Mouse (Mus musculus): ENCODE data around the gene Cish. TPM values are rescaled to one million over a fixed set of nuclear protein-coding genes. Genes with fewer than 3 reads are reported as not detected.

Cish gene
- total and polyA plus RNA-seq, 3 experiments = 10.0 to 24.5 TPM; not detected in 1

DNA sequence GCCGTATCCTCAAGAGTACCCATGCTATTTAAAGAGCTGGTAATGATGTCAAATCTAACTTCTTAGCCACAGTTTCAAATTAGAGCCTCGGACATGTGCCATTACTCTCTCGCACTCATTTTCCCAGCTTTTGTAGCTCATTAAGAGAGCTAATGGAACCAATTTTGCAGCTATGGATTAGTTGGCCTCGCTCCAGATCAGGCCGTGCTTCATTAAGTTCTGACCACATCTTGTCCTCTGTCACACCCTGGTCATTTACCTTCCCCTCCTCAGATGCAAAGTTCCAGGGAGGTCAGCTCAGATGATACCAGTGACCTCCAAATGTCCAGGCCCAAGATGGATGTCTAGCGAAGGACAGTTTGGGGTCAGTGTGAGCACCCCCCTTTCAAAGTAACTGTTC is 21.1 kb upstream of the Cish start:
- Histone ChIP-seq H3K9ac (ENCODE audit: control insufficient read depth, low read depth, low read length, poor library complexity, severe bottlenecking) (no peak overlapping the region), H3K4me1 (ENCODE audit: control insufficient read depth in 1 of 2, insufficient read depth in 2 of 2, low read length in 2 of 2) (peaks cover 29 to 49% of the 10 kb centered on the region in 2 experiments), H3K27ac (ENCODE audit: control insufficient read depth, low read depth, low read length) (no peak overlapping the region), H3K27me3 (ENCODE audit: control insufficient read depth in 1 of 2, insufficient read depth in 2 of 2, low read length in 2 of 2) (no peaks in the 10 kb centered on the region), H3K36me3 (ENCODE audit: control insufficient read depth in 1 of 2, insufficient read depth in 2 of 2, low read length in 2 of 2) (peaks cover 0 to 38% of the 10 kb centered on the region in 2 experiments; a peak in 2 of 4 replicates), H3K79me2 (ENCODE audit: control insufficient read depth, insufficient read depth, low read length, poor library complexity) (no peaks in the 10 kb centered on the region), H3K4me3 (ENCODE audit: control insufficient read depth in 1 of 2, insufficient read depth in 1 of 2, low read depth in 2 of 2, low read length in 2 of 2) (no peak overlapping the region), H3K9me3 (replicated peaks; ENCODE audit: insufficient read depth, low read length) (no peaks in the 10 kb centered on the region)
- TF ChIP-seq ZKSCAN1 (IDR thresholded peaks at IDR 0.05; ENCODE audit: low read depth, low read length) = no peak
- TF ChIP-seq NRF1 (IDR thresholded peaks at IDR 0.05; ENCODE audit: insufficient read depth, low read depth, low read length, poor library complexity, severe bottlenecking) = no peak
- TF ChIP-seq RAD21 (IDR thresholded peaks at IDR 0.05; ENCODE audit: low read depth, low read length) = no peak
- no peak for TF ChIP-seq USF2 (IDR thresholded peaks at IDR 0.05; ENCODE audit: borderline replicate concordance in 1 of 2, insufficient read depth in 1 of 2, low read depth in 1 of 2, low read length in 2 of 2)
- no peak for TF ChIP-seq ZC3H11A (IDR thresholded peaks at IDR 0.05; ENCODE audit: low read depth, low read length)
- no peak for TF ChIP-seq MAZ (IDR thresholded peaks at IDR 0.05; ENCODE audit: low read depth, low read length)
- TF ChIP-seq BHLHE40 (IDR thresholded peaks at IDR 0.05; ENCODE audit: borderline replicate concordance, low read depth, low read length) = no peak
- TF ChIP-seq CTCF (IDR thresholded peaks at IDR 0.05 in 2 of 3, conservative IDR thresholded peaks at IDR 0.05 in 1 of 3; ENCODE audit: control insufficient read depth in 1 of 3, insufficient read depth in 1 of 3, low read depth in 2 of 3, low read length in 3 of 3, poor library complexity in 1 of 3, severe bottlenecking in 1 of 3) = no peak
- TF ChIP-seq MXI1 (IDR thresholded peaks at IDR 0.05; ENCODE audit: low read depth, low read length) = no peak
- DNase-seq (ENCODE audit: low read depth, low spot score) = no peak

DNA sequence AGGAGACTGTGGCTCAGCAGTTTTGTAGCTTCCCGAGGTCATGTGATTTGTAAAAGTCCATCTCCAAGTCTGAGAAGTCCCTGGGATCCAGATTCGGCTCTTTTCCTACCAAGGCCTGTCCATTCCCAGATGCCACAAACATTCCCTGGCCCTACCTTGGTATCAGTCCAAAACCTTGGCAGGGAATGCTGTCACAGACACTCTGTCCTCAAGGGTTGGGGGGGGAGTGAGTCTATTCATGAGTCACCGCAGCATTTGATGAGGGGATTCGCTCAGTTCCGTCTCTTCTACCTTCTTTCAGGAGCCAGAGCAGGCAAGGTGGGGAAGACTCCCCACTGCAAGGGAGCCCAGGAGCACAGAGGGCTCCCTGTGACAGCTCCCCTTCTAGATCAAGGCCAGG is 20.1 kb upstream of the Cish start:
- TF ChIP-seq E2F4 (IDR thresholded peaks at IDR 0.05; ENCODE audit: borderline replicate concordance, low read depth, low read length) = no peak
- TF ChIP-seq GATA1 (IDR thresholded peaks at IDR 0.05; ENCODE audit: low read depth, low read length) = no peak
- TF ChIP-seq CHD1 (IDR thresholded peaks at IDR 0.05; ENCODE audit: low read depth, low read length) = no peak
- TF ChIP-seq RCOR1 (IDR thresholded peaks at IDR 0.05; ENCODE audit: low read depth, low read length) = no peak
- no peak for TF ChIP-seq MEF2A (IDR thresholded peaks at IDR 0.05; ENCODE audit: extremely low read depth, insufficient replicate concordance, low read depth, low read length, poor library complexity, severe bottlenecking)
- no peak for TF ChIP-seq JUND (IDR thresholded peaks at IDR 0.05; ENCODE audit: low read depth, low read length)
- TF ChIP-seq POLR2A (IDR thresholded peaks at IDR 0.05; ENCODE audit: control insufficient read depth in 1 of 2, insufficient read depth in 1 of 2, low read depth in 1 of 2, low read length in 2 of 2, poor library complexity in 1 of 2) = no peak
- no peak for TF ChIP-seq UBTF (IDR thresholded peaks at IDR 0.05; ENCODE audit: borderline replicate concordance, insufficient read depth, low read depth, low read length)
- no peak for TF ChIP-seq ZMIZ1 (IDR thresholded peaks at IDR 0.05; ENCODE audit: low read depth, low read length)
- no peak for TF ChIP-seq EP300 (IDR thresholded peaks at IDR 0.05; ENCODE audit: low read depth in 1 of 2, low read length in 2 of 2)
- TF ChIP-seq MYC (IDR thresholded peaks at IDR 0.05; ENCODE audit: low read depth, low read length) = no peak
- no peak for TF ChIP-seq NRF1 (IDR thresholded peaks at IDR 0.05; ENCODE audit: insufficient read depth, low read depth, low read length, poor library complexity, severe bottlenecking)
- no peak for TF ChIP-seq BHLHE40 (IDR thresholded peaks at IDR 0.05; ENCODE audit: borderline replicate concordance, low read depth, low read length)
- TF ChIP-seq KAT2A (conservative IDR thresholded peaks at IDR 0.05; ENCODE audit: low read depth, low read length) = no peak
- no peak for TF ChIP-seq HCFC1 (IDR thresholded peaks at IDR 0.05; ENCODE audit: low read depth, low read length)
- TF ChIP-seq ETS1 (IDR thresholded peaks at IDR 0.05; ENCODE audit: low read depth, low read length) = no peak
- Histone ChIP-seq H3K79me2 (ENCODE audit: control insufficient read depth, insufficient read depth, low read length, poor library complexity) (no peaks in the 10 kb centered on the region), H3K9me3 (replicated peaks; ENCODE audit: insufficient read depth, low read length) (no peaks in the 10 kb centered on the region), H3K4me3 (ENCODE audit: control insufficient read depth in 1 of 2, insufficient read depth in 1 of 2, low read depth in 2 of 2, low read length in 2 of 2) (no peak overlapping the region), H3K27me3 (ENCODE audit: control insufficient read depth in 1 of 2, insufficient read depth in 2 of 2, low read length in 2 of 2) (no peaks in the 10 kb centered on the region), H3K4me1 (ENCODE audit: control insufficient read depth in 1 of 2, insufficient read depth in 2 of 2, low read length in 2 of 2) (peaks cover 28 to 45% of the 10 kb centered on the region in 2 experiments), H3K36me3 (ENCODE audit: control insufficient read depth in 1 of 2, insufficient read depth in 2 of 2, low read length in 2 of 2) (peaks cover 0 to 33% of the 10 kb centered on the region in 2 experiments; a peak in 2 of 4 replicates), H3K9ac (ENCODE audit: control insufficient read depth, low read depth, low read length, poor library complexity, severe bottlenecking) (no peak overlapping the region), H3K27ac (ENCODE audit: control insufficient read depth, low read depth, low read length) (no peak overlapping the region)
- no peak for DNase-seq (ENCODE audit: low read depth, low spot score)
